Mouse (Mus musculus): Measurements from ENCODE around the gene Tcf3.
A peak's percentile ranks its signal among the peaks of the same experiment; 100 is the strongest.

Tcf3 gene

GRCm38 (mm10) chr10:80384115-80384639, 49.3 kb downstream of the Tcf3 start:
- no peak for DNase-seq

- peak in 1 of 2 experiments; percentile 57 for DNase-seq
Observed at GRCm38 (mm10) chr10:80383431-80383830, 50.0 kb downstream of the Tcf3 start.

GRCm38 (mm10) chr10:80382641-80383365, 50.6 kb downstream of the Tcf3 start:
- DNase-seq = no peak

GRCm38 (mm10) chr10:80377716-80378115, 55.7 kb downstream of the Tcf3 start:
- peak in 1 of 2 experiments; percentile 71 for DNase-seq

GRCm38 (mm10) chr10:80376160-80376559, 57.3 kb downstream of the Tcf3 start:
- peak; percentile 92 to 97 for DNase-seq

GRCm38 (mm10) chr10:80374063-80374462, 59.4 kb downstream of the Tcf3 start:
- DNase-seq = peak; percentile 88 to 90

- no peak for DNase-seq
Observed at GRCm38 (mm10) chr10:80372706-80373105, 60.7 kb downstream of the Tcf3 start.

- DNase-seq = no peak
Observed at GRCm38 (mm10) chr10:80371983-80372382, 61.5 kb downstream of the Tcf3 start.

- peak; percentile 61 to 69 for DNase-seq
Observed at GRCm38 (mm10) chr10:80371411-80371966, 62.0 kb downstream of the Tcf3 start.

- DNase-seq = peak in 1 of 2 experiments; percentile 63
Observed at GRCm38 (mm10) chr10:80369995-80370747, 63.3 kb downstream of the Tcf3 start.

GRCm38 (mm10) chr10:80368392-80368791, 65.1 kb downstream of the Tcf3 start:
- DNase-seq = no peak

GRCm38 (mm10) chr10:80367954-80368353, 65.5 kb downstream of the Tcf3 start:
- no peak for DNase-seq

- no peak for DNase-seq
Observed at GRCm38 (mm10) chr10:80365736-80366135, 67.7 kb downstream of the Tcf3 start.

GRCm38 (mm10) chr10:80363734-80364133, 69.7 kb downstream of the Tcf3 start:
- DNase-seq = no peak
